Mouse (Mus musculus): ENCODE measurements around the gene Guk1. TPM values are rescaled to one million over a fixed set of nuclear protein-coding genes. Genes with fewer than 3 reads are reported as not detected.
"Not testable (repeated sequence)": the region's sequence is repeated elsewhere in the genome, so short reads cannot be mapped to it uniquely, and the experiment has no call there.

Guk1 gene
- polyA plus RNA-seq, 1 experiment from 2014 or later: 177 TPM

DNA sequence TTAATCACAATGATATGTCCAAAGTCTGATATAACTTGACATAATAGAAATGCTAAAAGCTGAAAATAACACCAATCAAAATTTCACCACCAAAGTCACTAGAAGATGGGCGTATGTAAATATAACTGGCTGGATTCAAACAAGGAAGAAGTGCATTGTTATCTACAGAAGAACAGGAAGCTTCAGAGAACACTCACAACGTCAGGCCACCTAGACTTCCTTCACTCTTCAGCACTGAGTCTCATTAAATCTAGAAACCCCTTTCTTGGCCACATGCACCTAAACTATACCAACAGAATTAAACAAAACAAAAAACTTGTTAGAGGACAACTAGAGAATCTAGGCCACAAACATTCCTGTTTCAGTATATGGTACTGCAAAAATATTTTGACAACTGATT lies 32.5 kb upstream of the Guk1 start:
- Histone ChIP-seq H3K27me3 (no peaks in the 10 kb centered on the region), H3K4me1 (replicated peaks) (peaks cover 67% of the 10 kb centered on the region), H3K4me3 (no peak overlapping the region), H3K36me3 (peaks cover 11% of the 10 kb centered on the region), H3K9me3 (no peaks in the 10 kb centered on the region), H3K9ac (no peak overlapping the region), H3K4me2 (no peak overlapping the region), H3K27ac (no peak overlapping the region)
- WGBS: 76% methylated on average over 2 of the region's 2 CpGs
- no peak for ATAC-seq (ENCODE audit: low FRiP score)

DNA sequence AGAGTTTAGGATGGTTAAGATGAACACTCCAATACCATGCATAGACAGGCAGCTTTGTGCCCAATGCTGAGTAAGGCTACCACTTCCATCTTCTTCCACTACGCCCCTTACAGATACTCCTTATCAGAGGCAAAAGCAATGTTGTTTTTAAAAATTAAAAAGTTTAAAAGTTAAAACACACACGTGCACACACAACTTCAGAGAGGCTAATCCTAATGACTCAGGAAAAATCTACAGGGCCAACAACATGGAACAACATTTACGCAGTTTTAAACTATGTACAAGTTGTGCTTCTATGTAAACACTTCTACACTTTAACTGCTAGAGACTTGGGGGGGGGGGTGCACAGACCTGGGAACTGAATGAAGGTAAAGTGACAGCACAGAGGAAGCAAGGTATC lies 32.0 kb upstream of the Guk1 start:
- Histone ChIP-seq H3K36me3 (peaks cover 12% of the 10 kb centered on the region), H3K4me2 (no peak overlapping the region), H3K9me3 (no peaks in the 10 kb centered on the region), H3K4me1 (replicated peaks) (peaks cover 67% of the 10 kb centered on the region), H3K4me3 (no peak overlapping the region), H3K27ac (no peak overlapping the region), H3K9ac (no peak overlapping the region), H3K27me3 (no peaks in the 10 kb centered on the region)
- WGBS: 97% methylated on average over 3 of the region's 3 CpGs
- no peak for ATAC-seq (ENCODE audit: low FRiP score)

DNA sequence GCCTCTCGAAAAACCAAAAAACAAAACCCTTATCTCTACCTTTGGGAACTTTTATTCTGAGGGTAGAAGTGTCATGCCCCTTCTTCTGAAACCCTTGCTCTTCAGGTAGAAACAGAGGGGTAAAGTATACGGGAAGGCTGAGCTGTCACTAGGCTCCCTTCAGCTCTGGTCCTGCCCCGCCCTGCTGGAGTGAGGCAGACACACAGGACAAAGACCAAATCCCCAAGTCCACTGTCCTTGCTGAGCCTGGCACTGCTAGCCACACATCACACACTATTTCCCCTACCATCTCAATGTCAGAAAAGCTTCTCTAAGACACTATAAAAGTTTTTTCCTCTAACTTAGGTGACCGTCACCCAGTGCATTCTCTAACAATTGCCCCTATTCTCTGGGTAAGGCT lies 30.3 kb upstream of the Guk1 start:
- no peaks in the 10 kb centered on the region for H3K27me3 ChIP-seq
- H3K9ac ChIP-seq: no peak overlapping the region
- ATAC-seq (ENCODE audit: low FRiP score): no peak
- WGBS: 94% methylated on average over 4 of the region's 4 CpGs
- no peaks in the 10 kb centered on the region for H3K9me3 ChIP-seq
- H3K4me3 ChIP-seq: no peak overlapping the region
- H3K4me1 ChIP-seq (replicated peaks): peaks cover 60% of the 10 kb centered on the region
- H3K36me3 ChIP-seq: peaks cover 12% of the 10 kb centered on the region
- no peak overlapping the region for H3K4me2 ChIP-seq
- H3K27ac ChIP-seq: no peak overlapping the region

DNA sequence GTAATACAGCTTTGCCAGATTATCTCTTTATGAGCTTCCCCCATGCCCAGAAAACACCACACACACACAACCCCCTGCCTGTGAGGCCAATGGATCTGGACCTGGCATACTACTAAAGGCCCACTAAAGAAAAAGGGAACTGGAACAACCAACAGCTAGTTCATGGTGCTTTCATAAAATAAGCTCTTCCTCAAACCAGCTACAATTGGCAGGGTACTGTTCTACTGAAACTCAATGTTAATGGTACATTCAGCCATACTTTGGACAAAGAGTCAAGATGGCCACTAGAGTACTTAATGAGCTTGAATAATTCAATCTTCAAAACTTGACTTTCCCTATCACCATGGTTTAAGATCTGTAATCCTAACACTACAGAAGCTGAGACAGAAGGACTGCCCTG lies 29.6 kb upstream of the Guk1 start:
- H3K36me3 ChIP-seq: peaks cover 12% of the 10 kb centered on the region
- no peak overlapping the region for H3K4me3 ChIP-seq
- no peak for ATAC-seq (ENCODE audit: low FRiP score)
- H3K9ac ChIP-seq: no peak overlapping the region
- H3K27ac ChIP-seq: no peak overlapping the region
- no peaks in the 10 kb centered on the region for H3K9me3 ChIP-seq
- H3K27me3 ChIP-seq: no peaks in the 10 kb centered on the region
- peaks cover 52% of the 10 kb centered on the region for H3K4me1 ChIP-seq (replicated peaks)
- no peak overlapping the region for H3K4me2 ChIP-seq

DNA sequence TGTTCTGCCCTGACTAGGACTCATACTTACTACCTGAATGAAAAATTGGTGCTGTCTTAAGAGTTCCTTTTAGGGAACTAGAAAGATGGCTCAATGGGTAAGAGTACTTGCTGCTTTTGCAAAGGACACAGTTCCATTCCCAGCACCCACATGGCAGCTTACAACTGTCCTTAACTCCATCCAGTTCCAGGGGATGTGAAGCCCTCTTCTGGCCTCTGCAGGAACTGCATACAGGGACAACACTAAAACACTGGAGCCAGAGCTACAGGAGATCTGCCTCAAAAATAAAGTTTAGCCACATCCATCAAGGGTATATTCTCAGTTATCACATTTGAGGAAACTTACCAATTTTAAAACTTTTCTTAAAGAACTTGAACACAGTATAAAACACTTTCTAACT lies 27.1 kb upstream of the Guk1 start:
- H3K4me3 ChIP-seq: no peak overlapping the region
- no peak overlapping the region for H3K9ac ChIP-seq
- peaks cover 12% of the 10 kb centered on the region for H3K36me3 ChIP-seq
- H3K27ac ChIP-seq: no peak overlapping the region
- no peaks in the 10 kb centered on the region for H3K27me3 ChIP-seq
- peaks cover 29% of the 10 kb centered on the region for H3K4me1 ChIP-seq (replicated peaks)
- H3K4me2 ChIP-seq: no peak overlapping the region
- no peaks in the 10 kb centered on the region for H3K9me3 ChIP-seq
- ATAC-seq (ENCODE audit: low FRiP score): no peak

DNA sequence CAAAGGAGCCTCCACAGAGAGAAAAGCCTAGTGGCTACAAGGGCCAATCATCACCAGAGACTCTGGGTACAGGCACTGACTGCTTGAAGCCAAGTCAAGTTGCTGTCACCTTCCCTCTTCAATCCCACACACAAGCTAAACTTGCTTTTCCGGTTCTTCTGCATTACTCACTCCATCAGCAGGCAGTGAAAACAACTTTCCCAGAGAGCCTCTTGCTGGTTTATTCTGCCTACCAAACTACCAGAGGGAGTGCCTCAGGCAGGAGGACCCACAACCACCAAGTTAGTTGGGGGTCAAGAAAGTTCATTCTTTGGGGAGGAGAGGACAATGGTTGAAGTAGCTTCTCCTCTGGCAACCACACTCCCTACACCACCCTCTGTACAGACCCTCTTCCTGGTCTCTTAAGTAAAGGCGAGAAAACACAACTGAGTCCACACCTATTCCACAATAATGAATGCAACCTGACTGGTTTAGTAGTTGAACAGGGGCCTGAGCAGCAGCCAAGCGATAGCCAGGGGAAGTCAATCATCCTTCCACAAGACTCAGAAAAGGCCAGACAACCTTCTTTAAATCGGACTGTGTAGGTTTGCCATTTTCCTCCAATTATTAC lies 26.5 kb upstream of the Guk1 start:
- no peak overlapping the region for H3K27ac ChIP-seq
- WGBS: 91% methylated on average over 4 of the region's 4 CpGs
- no peaks in the 10 kb centered on the region for H3K27me3 ChIP-seq
- no peak overlapping the region for H3K4me2 ChIP-seq
- peaks cover 12% of the 10 kb centered on the region for H3K36me3 ChIP-seq
- no peaks in the 10 kb centered on the region for H3K9me3 ChIP-seq
- no peak overlapping the region for H3K9ac ChIP-seq
- H3K4me3 ChIP-seq: no peak overlapping the region
- ATAC-seq (ENCODE audit: low FRiP score): no peak
- H3K4me1 ChIP-seq (replicated peaks): peaks cover 23% of the 10 kb centered on the region

DNA sequence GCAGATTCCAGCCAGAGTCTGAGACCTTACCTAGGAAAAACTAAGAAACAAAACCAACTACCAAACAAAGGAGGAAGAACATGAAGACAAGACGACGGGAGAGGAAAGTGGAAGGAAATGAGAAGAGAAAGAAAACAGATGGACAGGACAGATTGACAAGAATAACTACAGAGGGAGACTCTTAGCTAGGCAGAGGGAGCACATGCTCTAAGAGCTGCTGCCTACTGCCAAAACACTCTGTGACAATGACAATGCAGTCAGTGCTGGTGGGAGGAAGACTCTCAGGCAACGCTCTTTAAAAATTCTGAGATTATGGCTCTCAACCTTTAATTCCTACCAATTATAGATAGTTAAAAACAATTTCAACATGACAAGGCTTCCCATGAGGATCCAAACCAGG lies 24.9 kb upstream of the Guk1 start:
- Histone ChIP-seq H3K4me3 (no peak overlapping the region), H3K4me2 (no peak overlapping the region), H3K27me3 (no peaks in the 10 kb centered on the region), H3K9me3 (no peaks in the 10 kb centered on the region), H3K36me3 (peaks cover 22% of the 10 kb centered on the region), H3K9ac (no peak overlapping the region), H3K4me1 (replicated peaks) (peaks cover 11% of the 10 kb centered on the region; the same call in 1 of the 2 replicates), H3K27ac (no peak overlapping the region)
- WGBS: 86% methylated on average over 3 of the region's 3 CpGs
- ATAC-seq (ENCODE audit: low FRiP score): no peak

DNA sequence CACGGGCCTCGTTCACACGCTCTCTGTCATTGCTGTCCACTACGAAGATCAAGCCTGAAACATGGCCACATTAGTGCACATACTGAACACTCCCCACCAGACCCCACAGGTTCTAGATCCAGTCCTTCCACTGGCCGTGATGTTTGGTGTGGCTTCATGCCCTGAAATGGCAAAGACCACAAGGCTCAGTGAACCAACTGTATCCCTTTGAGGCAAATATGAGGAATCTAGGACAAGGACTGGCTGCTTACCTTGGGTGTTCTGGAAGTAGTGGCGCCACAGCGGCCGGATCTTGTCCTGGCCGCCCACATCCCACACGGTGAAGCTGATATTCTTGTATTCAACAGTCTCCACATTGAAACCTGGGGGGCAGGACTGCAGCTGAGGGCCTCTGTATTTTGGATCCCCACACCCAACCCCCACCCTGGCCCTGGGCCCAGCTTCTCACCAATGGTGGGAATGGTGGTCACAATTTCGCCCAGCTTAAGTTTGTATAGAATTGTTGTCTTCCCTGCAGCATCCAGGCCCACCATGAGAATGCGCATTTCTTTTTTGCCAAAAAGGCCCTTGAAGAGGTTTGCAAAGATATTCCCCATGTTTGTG lies 21.0 kb upstream of the Guk1 start:
- Histone ChIP-seq H3K4me2 (no peak overlapping the region), H3K9me3 (no peaks in the 10 kb centered on the region), H3K27ac (no peak overlapping the region), H3K36me3 (peaks cover 36% of the 10 kb centered on the region), H3K4me3 (no peak overlapping the region), H3K4me1 (replicated peaks) (peaks cover 21% of the 10 kb centered on the region), H3K27me3 (no peaks in the 10 kb centered on the region), H3K9ac (no peak overlapping the region)
- WGBS: 93% methylated on average over 12 of the region's 12 CpGs
- no peak for ATAC-seq (ENCODE audit: low FRiP score)

DNA sequence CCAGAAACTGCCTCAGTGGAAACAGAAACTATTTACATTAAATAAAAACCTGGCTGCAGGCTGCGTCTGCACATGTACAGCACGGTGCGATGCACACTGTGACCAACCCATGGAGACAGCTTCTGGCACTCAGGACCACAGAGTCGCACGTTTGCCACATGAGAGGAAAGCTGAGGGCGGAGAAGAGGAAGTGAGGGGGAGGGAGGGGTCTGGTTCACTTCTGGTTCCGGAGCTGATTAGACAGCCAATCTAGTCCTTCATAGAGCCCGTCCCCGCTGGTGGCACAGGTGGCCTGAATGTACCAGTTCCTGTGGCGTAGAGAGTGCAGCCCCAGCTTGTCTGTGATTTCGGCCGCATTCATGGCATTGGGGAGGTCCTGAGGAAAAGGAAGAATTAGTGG lies 20.3 kb upstream of the Guk1 start:
- H3K27ac ChIP-seq; ATAC-seq (ENCODE audit: low FRiP score); H3K4me2 ChIP-seq; H3K27me3 ChIP-seq; H3K4me3 ChIP-seq; H3K9ac ChIP-seq; H3K9me3 ChIP-seq: not testable (repeated sequence)
- Histone ChIP-seq H3K36me3 (peaks cover 36% of the 10 kb centered on the region), H3K4me1 (replicated peaks) (peaks cover 28% of the 10 kb centered on the region)
- WGBS: 91% methylated on average over 12 of the region's 12 CpGs

DNA sequence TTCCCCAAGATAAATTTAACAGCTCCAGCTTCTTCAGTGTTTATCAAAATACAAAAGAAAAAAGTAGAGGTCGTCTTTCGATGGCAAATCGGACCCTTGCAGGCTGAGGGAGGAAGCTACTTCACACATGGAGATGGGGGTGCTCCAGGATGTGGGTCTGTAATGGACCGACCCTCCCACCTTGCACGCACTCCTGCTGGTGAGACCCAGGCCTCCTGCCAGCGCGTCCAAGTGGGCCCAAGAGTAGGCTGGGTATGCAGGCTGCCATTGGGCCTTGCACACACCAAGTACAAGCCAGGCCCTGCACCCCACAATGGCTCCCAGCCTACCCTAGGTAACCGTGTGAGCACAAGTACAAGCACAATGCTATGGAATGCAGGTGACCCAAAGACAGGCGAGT lies 19.5 kb upstream of the Guk1 start:
- H3K27me3 ChIP-seq; H3K9ac ChIP-seq; H3K4me2 ChIP-seq; H3K4me3 ChIP-seq; H3K9me3 ChIP-seq; H3K27ac ChIP-seq; ATAC-seq (ENCODE audit: low FRiP score): not testable (repeated sequence)
- WGBS: 94% methylated on average over 9 of the region's 9 CpGs
- Histone ChIP-seq H3K4me1 (replicated peaks) (peaks cover 29% of the 10 kb centered on the region), H3K36me3 (peaks cover 38% of the 10 kb centered on the region)

DNA sequence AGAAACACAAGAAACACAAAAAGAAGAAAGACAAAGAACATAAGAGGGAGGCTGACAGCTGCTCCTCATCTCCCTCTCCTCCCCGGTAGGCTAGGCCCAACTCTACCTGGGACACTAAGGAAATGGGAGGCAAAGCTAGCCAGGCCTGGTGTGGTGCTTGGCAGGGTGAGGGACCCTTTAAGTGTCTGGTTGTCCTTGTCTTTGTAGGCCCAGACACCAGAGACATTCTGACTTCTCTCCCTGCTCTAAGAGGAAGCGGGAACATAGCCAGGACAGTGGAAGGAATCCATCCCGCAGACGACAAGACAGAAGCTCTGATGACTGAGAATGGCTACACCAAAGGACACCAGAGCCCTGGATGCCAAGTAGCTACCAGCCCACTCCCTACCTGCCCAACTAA lies 18.0 kb upstream of the Guk1 start:
- 87% methylated on average over 4 of the region's 4 CpGs for WGBS
- Histone ChIP-seq H3K9me3 (no peaks in the 10 kb centered on the region), H3K4me3 (no peak overlapping the region), H3K27ac (peak overlapping the region; percentile 19; the same call in 1 of the 2 replicates), H3K4me1 (replicated peaks) (peaks cover 29% of the 10 kb centered on the region), H3K4me2 (no peak overlapping the region), H3K9ac (0 out of 2 replicates have a peak overlapping the region, but pooled peaks have one; percentile 20), H3K27me3 (no peaks in the 10 kb centered on the region), H3K36me3 (peaks cover 53% of the 10 kb centered on the region)
- ATAC-seq (ENCODE audit: low FRiP score): no peak

DNA sequence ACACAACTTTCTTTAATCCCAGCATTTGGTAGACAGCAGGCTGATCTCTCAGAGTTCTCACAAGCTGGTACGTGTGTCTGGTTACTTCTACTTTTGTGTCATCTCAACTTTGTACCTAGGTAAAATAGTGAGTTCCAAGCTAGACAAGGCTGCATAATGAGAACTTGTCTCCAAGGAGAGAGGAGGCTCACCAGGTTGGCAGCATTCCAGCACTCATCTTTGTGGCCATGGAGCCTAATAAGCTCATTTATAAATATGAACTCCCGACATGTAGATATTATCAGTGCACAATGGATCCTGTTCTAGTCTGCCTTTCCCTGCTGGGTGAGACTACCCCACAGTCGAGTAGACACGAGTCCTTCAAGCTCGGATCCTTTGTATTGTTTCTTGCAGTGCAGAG lies 17.6 kb upstream of the Guk1 start:
- H3K4me1 ChIP-seq (replicated peaks): peaks cover 29% of the 10 kb centered on the region
- ATAC-seq (ENCODE audit: low FRiP score): no peak
- H3K9me3 ChIP-seq: no peaks in the 10 kb centered on the region
- peak overlapping the region; percentile 73; the same call in 1 of the 2 replicates for H3K4me3 ChIP-seq
- peaks cover 57% of the 10 kb centered on the region for H3K36me3 ChIP-seq
- peak overlapping the region; percentile 90; the same call in 1 of the 2 replicates for H3K9ac ChIP-seq
- H3K27ac ChIP-seq: 0 out of 2 replicates have a peak overlapping the region, but pooled peaks have one; percentile 93
- no peaks in the 10 kb centered on the region for H3K27me3 ChIP-seq
- peak overlapping the region; percentile 80 for H3K4me2 ChIP-seq
- 64% methylated on average over 5 of the region's 5 CpGs for whole genome bisulfite sequencing

DNA sequence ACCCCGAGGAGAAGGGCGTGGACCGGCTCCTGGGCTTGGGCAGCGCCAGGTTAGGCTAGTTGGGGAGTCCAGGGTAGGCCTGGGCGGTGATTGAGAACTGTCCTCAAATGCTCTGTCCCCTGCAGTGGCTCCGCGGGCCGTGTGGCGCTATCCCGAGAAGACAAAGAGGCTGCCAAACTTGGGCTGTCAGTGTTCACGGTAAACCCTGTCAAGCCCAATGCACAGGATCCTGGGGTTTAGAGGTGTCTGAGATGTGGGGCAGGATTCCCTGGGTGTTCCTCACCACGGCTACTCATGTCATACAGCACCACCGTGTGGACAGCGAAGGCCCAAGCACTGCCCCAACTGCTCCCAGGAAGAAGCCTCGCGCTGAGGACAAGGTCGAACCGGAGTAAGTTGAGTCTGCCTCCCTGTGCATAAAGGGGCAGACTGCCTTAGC lies 17.0 kb upstream of the Guk1 start:
- H3K27me3 ChIP-seq: no peaks in the 10 kb centered on the region
- H3K27ac ChIP-seq: peak overlapping the region; percentile 93
- H3K4me2 ChIP-seq: peak overlapping the region; percentile 80
- peak; percentile 25 for ATAC-seq (ENCODE audit: low FRiP score)
- no peaks in the 10 kb centered on the region for H3K9me3 ChIP-seq
- 13% methylated on average over 18 of the region's 18 CpGs for WGBS
- H3K4me1 ChIP-seq (replicated peaks): peaks cover 29% of the 10 kb centered on the region
- peaks cover 62% of the 10 kb centered on the region for H3K36me3 ChIP-seq
- peak overlapping the region; percentile 90 for H3K9ac ChIP-seq
- peak overlapping the region; percentile 73 for H3K4me3 ChIP-seq

All from hindbrain, embryonic 13.5 days (tissue).